Mouse (Mus musculus): ENCODE measurements at regions not wholly inside any gene's neighbourhood (a gene's known extent, or its start where the extent isn't known, plus 50 kb on each side); places are given as distances from the start of the nearest gene placed in this dataset.

DNA sequence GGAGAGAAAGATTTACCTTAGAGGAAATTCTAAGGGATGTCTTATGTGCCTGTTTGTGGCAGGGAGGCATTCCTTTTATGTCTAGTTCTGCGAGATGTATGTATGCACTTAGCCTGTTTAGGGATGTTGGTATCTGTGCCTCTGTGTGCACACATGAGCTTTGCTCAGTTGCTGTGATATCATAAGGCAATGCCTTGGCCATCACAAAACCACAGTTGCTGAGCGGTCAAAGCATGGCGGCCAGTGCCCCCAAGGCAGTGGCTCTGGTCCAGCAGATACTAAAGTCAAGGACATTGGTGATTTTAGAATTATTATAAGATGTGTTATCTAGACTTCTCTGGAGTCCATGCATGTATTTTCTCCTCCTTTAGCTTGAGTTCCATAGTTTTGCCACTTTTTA is 119.5 kb downstream of the Ube2e3 start:
- Histone ChIP-seq H3K9me3 (replicated peaks; ENCODE audit: insufficient read depth, low read length) (no peaks in the 10 kb centered on the region), H3K36me3 (ENCODE audit: control insufficient read depth in 1 of 2, insufficient read depth in 2 of 2, low read length in 2 of 2) (peaks cover 0 to 18% of the 10 kb centered on the region in 2 experiments; a peak in 2 of 4 replicates), H3K9ac (ENCODE audit: control insufficient read depth, low read depth, low read length, poor library complexity, severe bottlenecking) (no peak overlapping the region), H3K27ac (ENCODE audit: control insufficient read depth, low read depth, low read length) (no peak overlapping the region), H3K4me3 (ENCODE audit: control insufficient read depth in 1 of 2, insufficient read depth in 1 of 2, low read depth in 2 of 2, low read length in 2 of 2) (no peak overlapping the region), H3K27me3 (ENCODE audit: control insufficient read depth in 1 of 2, insufficient read depth in 2 of 2, low read length in 2 of 2) (no peaks in the 10 kb centered on the region), H3K4me1 (ENCODE audit: control insufficient read depth in 1 of 2, insufficient read depth in 2 of 2, low read length in 2 of 2) (peaks cover 5 to 7% of the 10 kb centered on the region in 2 experiments), H3K79me2 (ENCODE audit: control insufficient read depth, insufficient read depth, low read length, poor library complexity) (no peaks in the 10 kb centered on the region)
- no peak for DNase-seq (ENCODE audit: low read depth, low spot score)
- no peak for TF ChIP-seq USF1 (IDR thresholded peaks at IDR 0.05; ENCODE audit: low read depth, low read length)
- no peak for TF ChIP-seq TAL1 (IDR thresholded peaks at IDR 0.05; ENCODE audit: low read length)
- TF ChIP-seq POLR2A (IDR thresholded peaks at IDR 0.05; ENCODE audit: control insufficient read depth in 1 of 2, insufficient read depth in 1 of 2, low read depth in 1 of 2, low read length in 2 of 2, poor library complexity in 1 of 2): no peak
- no peak for TF ChIP-seq ETS1 (IDR thresholded peaks at IDR 0.05; ENCODE audit: low read depth, low read length)
- no peak for TF ChIP-seq MYB (IDR thresholded peaks at IDR 0.05; ENCODE audit: low read depth, low read length)
- no peak for TF ChIP-seq GABPA (IDR thresholded peaks at IDR 0.05; ENCODE audit: low read depth, low read length)
- no peak for TF ChIP-seq ZNF384 (IDR thresholded peaks at IDR 0.05; ENCODE audit: low read depth, low read length)

DNA sequence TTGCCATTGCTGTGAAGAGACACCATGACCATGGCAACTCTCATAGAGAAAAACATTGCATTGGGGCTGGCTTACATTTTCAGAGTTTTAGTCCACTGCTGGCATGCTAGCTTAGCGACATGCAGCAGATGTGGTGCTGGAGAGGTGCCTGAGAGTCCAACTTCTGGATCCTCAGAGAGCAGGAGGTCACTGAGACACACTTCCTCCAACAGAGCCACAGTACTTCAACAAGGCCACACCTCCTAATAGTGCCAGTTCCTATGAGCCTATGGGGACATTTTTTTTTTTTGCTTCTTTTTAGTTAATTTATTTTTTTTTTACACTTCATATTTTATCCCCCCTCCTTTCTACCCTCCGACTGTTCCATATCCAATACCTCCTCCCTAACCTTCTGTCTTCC is 120.3 kb downstream of the Ube2e3 start:
- Histone ChIP-seq H3K36me3 (ENCODE audit: control insufficient read depth in 1 of 2, insufficient read depth in 2 of 2, low read length in 2 of 2) (peaks cover 0 to 12% of the 10 kb centered on the region in 2 experiments; a peak in 2 of 4 replicates), H3K4me1 (ENCODE audit: control insufficient read depth in 1 of 2, insufficient read depth in 2 of 2, low read length in 2 of 2) (peaks cover 5 to 7% of the 10 kb centered on the region in 2 experiments), H3K9me3 (replicated peaks; ENCODE audit: insufficient read depth, low read length) (no peaks in the 10 kb centered on the region), H3K27ac (ENCODE audit: control insufficient read depth, low read depth, low read length) (no peak overlapping the region), H3K27me3 (ENCODE audit: control insufficient read depth in 1 of 2, insufficient read depth in 2 of 2, low read length in 2 of 2) (no peaks in the 10 kb centered on the region), H3K79me2 (ENCODE audit: control insufficient read depth, insufficient read depth, low read length, poor library complexity) (no peaks in the 10 kb centered on the region), H3K4me3 (ENCODE audit: control insufficient read depth in 1 of 2, insufficient read depth in 1 of 2, low read depth in 2 of 2, low read length in 2 of 2) (no peak overlapping the region), H3K9ac (ENCODE audit: control insufficient read depth, low read depth, low read length, poor library complexity, severe bottlenecking) (no peak overlapping the region)
- DNase-seq (ENCODE audit: low read depth, low spot score): no peak
- TF ChIP-seq TAL1 (IDR thresholded peaks at IDR 0.05; ENCODE audit: low read length) (no peak), MAZ (IDR thresholded peaks at IDR 0.05; ENCODE audit: low read depth, low read length) (no peak), MYC (IDR thresholded peaks at IDR 0.05; ENCODE audit: low read depth, low read length) (no peak), MAX (IDR thresholded peaks at IDR 0.05; ENCODE audit: low read length) (no peak), GATA1 (IDR thresholded peaks at IDR 0.05; ENCODE audit: low read depth, low read length) (no peak), MYB (IDR thresholded peaks at IDR 0.05; ENCODE audit: low read depth, low read length) (no peak), SMC3 (IDR thresholded peaks at IDR 0.05; ENCODE audit: low read depth, low read length) (no peak), POLR2AphosphoS5 (IDR thresholded peaks at IDR 0.05; ENCODE audit: borderline replicate concordance, low read depth, low read length) (no peak), RCOR1 (IDR thresholded peaks at IDR 0.05; ENCODE audit: low read depth, low read length) (no peak), CHD2 (IDR thresholded peaks at IDR 0.05; ENCODE audit: low read length) (no peak), USF1 (IDR thresholded peaks at IDR 0.05; ENCODE audit: low read depth, low read length) (no peak), TBP (IDR thresholded peaks at IDR 0.05; ENCODE audit: low read depth, low read length) (no peak), ZKSCAN1 (IDR thresholded peaks at IDR 0.05; ENCODE audit: low read depth, low read length) (no peak), NRF1 (IDR thresholded peaks at IDR 0.05; ENCODE audit: insufficient read depth, low read depth, low read length, poor library complexity, severe bottlenecking) (no peak), RAD21 (IDR thresholded peaks at IDR 0.05; ENCODE audit: low read depth, low read length) (no peak), ZC3H11A (IDR thresholded peaks at IDR 0.05; ENCODE audit: low read depth, low read length) (no peak), E2F4 (IDR thresholded peaks at IDR 0.05; ENCODE audit: borderline replicate concordance, low read depth, low read length) (no peak), UBTF (IDR thresholded peaks at IDR 0.05; ENCODE audit: borderline replicate concordance, insufficient read depth, low read depth, low read length) (no peak)

All from MEL (cell line).